Mouse (Mus musculus) heart, adult 2 months (tissue): ENCODE measurements around the gene Sptssa.

Source experiments
- CTCF ChIP-seq: fragments of 200-600 bp; IDR thresholded peaks from 2 replicates; pipeline ENCODE4 v1.8.1; 2022; ENCODE audit warnings: antibody characterized with exemption, mild to moderate bottlenecking, moderate library complexity
- POLR2A ChIP-seq: fragments of 200-500 bp; IDR thresholded peaks from 2 replicates; pipeline ENCODE4 v1.6.1; 2011; ENCODE audit warnings: mild to moderate bottlenecking, low read depth, low read length, control low read depth; ENCODE audit not compliant: insufficient read depth

GRCm38 (mm10) chr12:54657226-54657625 is 853 bp upstream of the Sptssa start:
- TF ChIP-seq POLR2A (no peak), CTCF (no peak)
